Mouse (Mus musculus) embryonic facial prominence, embryonic 11.5 days (tissue): Measurements from ENCODE around the gene Rab3a. TPM values are rescaled to one million over a fixed set of nuclear protein-coding genes. Genes with fewer than 3 reads are reported as not detected.

Experiments used
- ATAC-seq: fragments of 200-750 bp; cut with Nextera tagmentation; replicated peaks from 2 replicates; pipeline ENCODE4 v1.8.0; 2017; ENCODE audit warnings: low read depth; ENCODE audit not compliant: insufficient number of reproducible peaks, low FRiP score, low TSS enrichment
- DNase-seq: peaks from one replicate; pipeline ENCODE4 v3.0.0-alpha.2; 2015; ENCODE audit warnings: low spot score
- H3K27ac ChIP-seq: fragments of 300-500 bp; sonication (generic); replicated peaks from 2 replicates; pipeline ENCODE4 v1.5.1; 2014; ENCODE audit warnings: mild to moderate bottlenecking, low read depth, low read length, control low read depth
- H3K27me3 ChIP-seq: fragments of 300-500 bp; sonication (generic); 2 replicates; pipeline ENCODE4 v1.6.1; 2014; ENCODE audit warnings: mild to moderate bottlenecking, low read length, moderate library complexity, mixed read lengths; ENCODE audit not compliant: control insufficient read depth, insufficient read depth
- H3K36me3 ChIP-seq: fragments of 300-500 bp; sonication (generic); replicated peaks from 2 replicates; pipeline ENCODE4 v1.6.1; 2014; ENCODE audit warnings: low read depth, mild to moderate bottlenecking, low read length, moderate library complexity, mixed read lengths; ENCODE audit not compliant: control insufficient read depth, insufficient read depth
- H3K4me1 ChIP-seq: fragments of 300-500 bp; sonication (generic); 2 replicates; pipeline ENCODE4 v1.6.1; 2014; ENCODE audit warnings: low read length, mixed read lengths; ENCODE audit not compliant: control insufficient read depth, insufficient read depth
- H3K4me2 ChIP-seq: fragments of 300-500 bp; sonication (generic); 2 replicates; pipeline ENCODE4 v1.6.1; 2014; ENCODE audit warnings: low read depth, mild to moderate bottlenecking, control low read depth, low read length, moderate library complexity
- H3K4me3 ChIP-seq: fragments of 300-500 bp; sonication (generic); 2 replicates; pipeline ENCODE4 v1.5.1; 2014; ENCODE audit warnings: low read depth, low read length, control low read depth
- H3K9ac ChIP-seq: fragments of 300-500 bp; sonication (generic); replicated peaks from 2 replicates; pipeline ENCODE4 v1.6.1; 2014; ENCODE audit warnings: mild to moderate bottlenecking, control low read depth, low read length
- H3K9me3 ChIP-seq: fragments of 300-500 bp; sonication (generic); replicated peaks from 2 replicates; pipeline ENCODE4 v1.6.1; 2016; ENCODE audit warnings: mild to moderate bottlenecking, low read length, inconsistent platforms, mixed read lengths; ENCODE audit not compliant: control insufficient read depth
- WGBS: fragments of 180-500 bp; shearing (Covaris S2); extraction: QIAGEN DNeasy Blood & Tissue Kit; methylation state at CpG from one replicate; pipeline ENCODE4 v1.1.7; 2014; 5-methylcytosine and 5-hydroxymethylcytosine counted together
- polyA plus RNA-seq: library from polyadenylated mRNA; unstranded; fragments of >200 nt; fragmentation: Nextera tagmentation; extraction: Ambion mirVana; gene quantifications from 2 replicates; pipeline ENCODE4 v1.2.1, GENCODE M21; 2014

Gene Rab3a
- polyA plus RNA-seq, 1 experiment from 2014 or later, result 24.8 TPM

GRCm38 (mm10) chr8:70750128-70750680 lies 4.3 kb upstream of the Rab3a start:
- DNase-seq (no peak), ATAC-seq (no peak)
- Histone ChIP-seq H3K9ac (no peak overlapping the region), H3K36me3 (no peaks in the 10 kb centered on the region), H3K27ac (no peak overlapping the region), H3K4me3 (no peak overlapping the region), H3K9me3 (no peaks in the 10 kb centered on the region), H3K4me2 (no peak overlapping the region), H3K27me3 (peaks cover 9% of the 10 kb centered on the region), H3K4me1 (peaks cover 3% of the 10 kb centered on the region)
- WGBS, result 80% methylated on average over 13 of the region's 13 CpGs

GRCm38 (mm10) chr8:70752000-70752764 lies 2.3 kb upstream of the Rab3a start:
- Histone ChIP-seq H3K9me3 (no peaks in the 10 kb centered on the region), H3K4me2 (no peak overlapping the region), H3K9ac (no peak overlapping the region; the same call in 1 of the 2 replicates), H3K4me3 (no peak overlapping the region), H3K4me1 (peaks cover 3% of the 10 kb centered on the region), H3K36me3 (no peaks in the 10 kb centered on the region), H3K27ac (no peak overlapping the region), H3K27me3 (peaks cover under 1% of the 10 kb centered on the region; the same call in 1 of the 2 replicates)
- no peak for ATAC-seq
- WGBS, result 20% methylated on average over 11 of the region's 11 CpGs
- DNase-seq, result peak; percentile 83

- H3K4me2 ChIP-seq, result 0 out of 2 replicates have a peak overlapping the region, but pooled peaks have one; percentile 16
- H3K9ac ChIP-seq, result 0 out of 2 replicates have a peak overlapping the region, but pooled peaks have one; percentile 7
- H3K9me3 ChIP-seq, result no peaks in the 10 kb centered on the region
- H3K4me1 ChIP-seq, result peaks cover 3% of the 10 kb centered on the region
- 32% methylated on average over 21 of the region's 21 CpGs for WGBS
- H3K4me3 ChIP-seq, result no peak overlapping the region
- no peaks in the 10 kb centered on the region for H3K27me3 ChIP-seq
- DNase-seq (peak; percentile 31), ATAC-seq (no peak)
- no peaks in the 10 kb centered on the region for H3K36me3 ChIP-seq
- H3K27ac ChIP-seq, result no peak overlapping the region
These were observed 1.3 kb upstream of the Rab3a start for GRCm38 (mm10) chr8:70753151-70753550.

- peaks cover 3% of the 10 kb centered on the region for H3K4me1 ChIP-seq
- no peak overlapping the region for H3K27ac ChIP-seq
- no peaks in the 10 kb centered on the region for H3K36me3 ChIP-seq
- no peaks in the 10 kb centered on the region for H3K27me3 ChIP-seq
- ATAC-seq (peak; percentile 34), DNase-seq (peak; percentile 54)
- H3K4me3 ChIP-seq, result peak overlapping the region; percentile 68
- peak overlapping the region; percentile 81 for H3K9ac ChIP-seq
- peak overlapping the region; percentile 95 for H3K4me2 ChIP-seq
- H3K9me3 ChIP-seq, result no peaks in the 10 kb centered on the region
- WGBS, result 18% methylated on average over 50 of the region's 50 CpGs
These were observed 587 bp downstream of the Rab3a start for GRCm38 (mm10) chr8:70754871-70755660.

- H3K4me3 ChIP-seq, result peak overlapping the region; percentile 10; the same call in 1 of the 2 replicates
- no peak overlapping the region for H3K27ac ChIP-seq
- no peaks in the 10 kb centered on the region for H3K36me3 ChIP-seq
- WGBS, result 85% methylated on average over 24 of the region's 24 CpGs
- no peak overlapping the region for H3K4me2 ChIP-seq
- peaks cover 3% of the 10 kb centered on the region for H3K4me1 ChIP-seq
- DNase-seq (no peak), ATAC-seq (no peak)
- H3K27me3 ChIP-seq, result no peaks in the 10 kb centered on the region
- no peak overlapping the region; the same call in 1 of the 2 replicates for H3K9ac ChIP-seq
- H3K9me3 ChIP-seq, result no peaks in the 10 kb centered on the region
These were observed 1.4 kb downstream of the Rab3a start for GRCm38 (mm10) chr8:70755661-70756475.

GRCm38 (mm10) chr8:70756476-70757040 lies 2.1 kb downstream of the Rab3a start:
- Histone ChIP-seq H3K27ac (no peak overlapping the region), H3K27me3 (no peaks in the 10 kb centered on the region), H3K9ac (no peak overlapping the region), H3K36me3 (no peaks in the 10 kb centered on the region), H3K4me3 (no peak overlapping the region), H3K4me1 (peaks cover 3% of the 10 kb centered on the region), H3K9me3 (no peaks in the 10 kb centered on the region), H3K4me2 (no peak overlapping the region)
- DNase-seq, result no peak
- ATAC-seq, result no peak
- 90% methylated on average over 6 of the region's 6 CpGs for whole genome bisulfite sequencing

- no peak for DNase-seq
- ATAC-seq, result no peak
- H3K4me3 ChIP-seq, result no peak overlapping the region
These were observed 3.2 kb downstream of the Rab3a start for GRCm38 (mm10) chr8:70757523-70758307.

More at GRCm38 (mm10) chr8:70757523-70758307, 3.2 kb downstream of the Rab3a start:
- Histone ChIP-seq H3K27me3 (no peaks in the 10 kb centered on the region), H3K9ac (no peak overlapping the region), H3K4me2 (no peak overlapping the region), H3K27ac (no peak overlapping the region), H3K9me3 (no peaks in the 10 kb centered on the region), H3K36me3 (no peaks in the 10 kb centered on the region), H3K4me1 (peaks cover 3% of the 10 kb centered on the region)
- 72% methylated on average over 22 of the region's 22 CpGs for WGBS
